Mouse (Mus musculus) midbrain, embryonic 13.5 days (tissue): Measurements from ENCODE around the gene Atp6v0d1. TPM values are rescaled to one million over a fixed set of nuclear protein-coding genes. Genes with fewer than 3 reads are reported as not detected.

Source experiments
- ATAC-seq: fragments of 200-750 bp; cut with Nextera tagmentation; 2 replicates; pipeline ENCODE4 v1.8.0; 2017; ENCODE audit warnings: mild to moderate bottlenecking, moderate TSS enrichment, moderate library complexity
- H3K27ac ChIP-seq: fragments of 300-500 bp; sonication (generic); 2 replicates; pipeline ENCODE4 v1.5.1; 2015; ENCODE audit warnings: inconsistent platforms, mild to moderate bottlenecking, moderate library complexity
- H3K27me3 ChIP-seq: fragments of 300-500 bp; sonication (generic); 2 replicates; pipeline ENCODE4 v1.6.1; 2015; ENCODE audit warnings: mild to moderate bottlenecking, inconsistent platforms
- H3K36me3 ChIP-seq: fragments of 300-500 bp; sonication (generic); 2 replicates; pipeline ENCODE4 v1.6.1; 2015; ENCODE audit warnings: mild to moderate bottlenecking, inconsistent platforms
- H3K4me1 ChIP-seq: fragments of 300-500 bp; sonication (generic); replicated peaks from 2 replicates; pipeline ENCODE4 v1.6.1; 2015; ENCODE audit warnings: inconsistent platforms
- H3K4me2 ChIP-seq: fragments of 300-500 bp; sonication (generic); replicated peaks from 2 replicates; pipeline ENCODE4 v1.6.1; 2015; ENCODE audit warnings: moderate library complexity, mild to moderate bottlenecking, inconsistent platforms
- H3K4me3 ChIP-seq: fragments of 300-500 bp; sonication (generic); replicated peaks from 2 replicates; pipeline ENCODE4 v1.5.1; 2015; ENCODE audit warnings: mild to moderate bottlenecking, inconsistent platforms
- H3K9ac ChIP-seq: fragments of 300-500 bp; sonication (generic); replicated peaks from 2 replicates; pipeline ENCODE4 v1.6.1; 2015; ENCODE audit warnings: mild to moderate bottlenecking, inconsistent platforms
- H3K9me3 ChIP-seq: fragments of 300-500 bp; sonication (generic); 2 replicates; pipeline ENCODE4 v1.6.1; 2016; ENCODE audit warnings: mild to moderate bottlenecking, inconsistent platforms
- WGBS: fragments of 180-500 bp; shearing (Covaris S2); methylation state at CpG from one replicate; pipeline ENCODE4 v1.1.7; 2015; 5-methylcytosine and 5-hydroxymethylcytosine counted together
- polyA plus RNA-seq: library from polyadenylated mRNA; unstranded; fragments of >200 nt; fragmentation: Nextera tagmentation; extraction: Ambion mirVana; gene quantifications from 2 replicates; pipeline ENCODE4 v1.2.1, GENCODE M21; 2015

Gene Atp6v0d1
- polyA plus RNA-seq, 1 experiment from 2014 or later: 177 TPM

- ATAC-seq: no peak
- H3K9ac ChIP-seq: no peak overlapping the region
- peaks cover 18% of the 10 kb centered on the region for H3K36me3 ChIP-seq
- WGBS: 88% methylated on average over 6 of the region's 6 CpGs
- H3K4me2 ChIP-seq: no peak overlapping the region
- no peak overlapping the region for H3K4me3 ChIP-seq
- no peaks in the 10 kb centered on the region for H3K9me3 ChIP-seq
- peaks cover 16% of the 10 kb centered on the region; the same call in 1 of the 2 replicates for H3K4me1 ChIP-seq
- no peaks in the 10 kb centered on the region for H3K27me3 ChIP-seq
- no peak overlapping the region for H3K27ac ChIP-seq
Observed at GRCm38 (mm10) chr8:105546384-105547350, 19.2 kb downstream of the Atp6v0d1 start.

GRCm38 (mm10) chr8:105545249-105545648, 20.6 kb downstream of the Atp6v0d1 start:
- no peak overlapping the region for H3K4me2 ChIP-seq
- no peak overlapping the region for H3K27ac ChIP-seq
- WGBS: 83% methylated on average over 3 of the region's 3 CpGs
- ATAC-seq: no peak
- no peaks in the 10 kb centered on the region for H3K27me3 ChIP-seq
- H3K9ac ChIP-seq: no peak overlapping the region
- peaks cover 18% of the 10 kb centered on the region for H3K36me3 ChIP-seq
- no peaks in the 10 kb centered on the region for H3K9me3 ChIP-seq
- peaks cover 16% of the 10 kb centered on the region; the same call in 1 of the 2 replicates for H3K4me1 ChIP-seq
- no peak overlapping the region for H3K4me3 ChIP-seq

GRCm38 (mm10) chr8:105544544-105545205, 21.2 kb downstream of the Atp6v0d1 start:
- Histone ChIP-seq H3K36me3 (peaks cover 13% of the 10 kb centered on the region), H3K9ac (no peak overlapping the region), H3K4me2 (no peak overlapping the region), H3K9me3 (no peaks in the 10 kb centered on the region), H3K27me3 (no peaks in the 10 kb centered on the region), H3K4me1 (peaks cover 16% of the 10 kb centered on the region; the same call in 1 of the 2 replicates), H3K4me3 (no peak overlapping the region), H3K27ac (no peak overlapping the region)
- no peak for ATAC-seq
- WGBS: 67% methylated on average over 7 of the region's 7 CpGs

GRCm38 (mm10) chr8:105543703-105544102, 22.1 kb downstream of the Atp6v0d1 start:
- 33% methylated on average over 1 of the region's 1 CpGs for WGBS
- Histone ChIP-seq H3K9me3 (no peaks in the 10 kb centered on the region), H3K4me1 (peaks cover 16% of the 10 kb centered on the region; the same call in 1 of the 2 replicates), H3K27ac (no peak overlapping the region), H3K27me3 (no peaks in the 10 kb centered on the region), H3K36me3 (peaks cover 22% of the 10 kb centered on the region), H3K4me2 (no peak overlapping the region), H3K4me3 (no peak overlapping the region), H3K9ac (no peak overlapping the region)
- ATAC-seq: no peak

- Histone ChIP-seq H3K4me2 (no peak overlapping the region), H3K9me3 (no peaks in the 10 kb centered on the region), H3K36me3 (peaks cover 31% of the 10 kb centered on the region), H3K4me3 (no peak overlapping the region), H3K9ac (no peak overlapping the region), H3K27ac (no peak overlapping the region), H3K27me3 (no peaks in the 10 kb centered on the region), H3K4me1 (peaks cover 16% of the 10 kb centered on the region; the same call in 1 of the 2 replicates)
- 95% methylated on average over 2 of the region's 2 CpGs for WGBS
- ATAC-seq: no peak
Observed at GRCm38 (mm10) chr8:105542808-105543207, 23.0 kb downstream of the Atp6v0d1 start.

GRCm38 (mm10) chr8:105542032-105542656, 23.7 kb downstream of the Atp6v0d1 start:
- Histone ChIP-seq H3K9ac (no peak overlapping the region), H3K27me3 (no peaks in the 10 kb centered on the region), H3K4me1 (peaks cover 16% of the 10 kb centered on the region; the same call in 1 of the 2 replicates), H3K4me3 (no peak overlapping the region), H3K9me3 (no peaks in the 10 kb centered on the region), H3K36me3 (peaks cover 37% of the 10 kb centered on the region), H3K27ac (no peak overlapping the region), H3K4me2 (no peak overlapping the region)
- ATAC-seq: no peak
- 86% methylated on average over 3 of the region's 3 CpGs for WGBS

GRCm38 (mm10) chr8:105538940-105539339, 26.9 kb downstream of the Atp6v0d1 start:
- Histone ChIP-seq H3K9ac (no peak overlapping the region), H3K4me2 (no peak overlapping the region), H3K9me3 (no peaks in the 10 kb centered on the region), H3K27me3 (no peaks in the 10 kb centered on the region), H3K27ac (no peak overlapping the region), H3K36me3 (peaks cover 62% of the 10 kb centered on the region), H3K4me1 (0 out of 2 replicates have a peak, but pooled peaks cover under 1% of the 10 kb centered on the region), H3K4me3 (no peak overlapping the region)
- WGBS: 90% methylated on average over 4 of the region's 4 CpGs
- ATAC-seq: no peak

- H3K36me3 ChIP-seq: peaks cover 62% of the 10 kb centered on the region
Observed at GRCm38 (mm10) chr8:105537011-105537677, 28.7 kb downstream of the Atp6v0d1 start.

GRCm38 (mm10) chr8:105536546-105536945, 29.3 kb downstream of the Atp6v0d1 start:
- H3K4me2 ChIP-seq: no peak overlapping the region
- H3K4me1 ChIP-seq: peaks cover 8% of the 10 kb centered on the region
- ATAC-seq: no peak
- H3K27me3 ChIP-seq: no peaks in the 10 kb centered on the region
- H3K27ac ChIP-seq: no peak overlapping the region
- H3K4me3 ChIP-seq: no peak overlapping the region
- 94% methylated on average over 3 of the region's 3 CpGs for WGBS
- no peaks in the 10 kb centered on the region for H3K9me3 ChIP-seq
- peaks cover 56% of the 10 kb centered on the region for H3K36me3 ChIP-seq
- H3K9ac ChIP-seq: no peak overlapping the region

More at GRCm38 (mm10) chr8:105537011-105537677, 28.7 kb downstream of the Atp6v0d1 start:
- no peak overlapping the region for H3K4me2 ChIP-seq
- H3K9me3 ChIP-seq: no peaks in the 10 kb centered on the region
- no peaks in the 10 kb centered on the region for H3K27me3 ChIP-seq
- no peak overlapping the region for H3K27ac ChIP-seq
- ATAC-seq: no peak
- no peak overlapping the region for H3K9ac ChIP-seq
- peaks cover 8% of the 10 kb centered on the region for H3K4me1 ChIP-seq
- H3K4me3 ChIP-seq: no peak overlapping the region
- whole genome bisulfite sequencing: 94% methylated on average over 6 of the region's 6 CpGs

- Histone ChIP-seq H3K27me3 (no peaks in the 10 kb centered on the region), H3K27ac (no peak overlapping the region), H3K4me3 (no peak overlapping the region), H3K4me1 (peaks cover 17% of the 10 kb centered on the region), H3K9me3 (no peaks in the 10 kb centered on the region), H3K4me2 (no peak overlapping the region), H3K36me3 (peaks cover 63% of the 10 kb centered on the region), H3K9ac (no peak overlapping the region; the same call in 1 of the 2 replicates)
- peak; percentile 71 for ATAC-seq
- 0% methylated on average over 1 of the region's 1 CpGs for WGBS
Observed at GRCm38 (mm10) chr8:105533892-105534329, 31.9 kb downstream of the Atp6v0d1 start.

GRCm38 (mm10) chr8:105533439-105533838, 32.4 kb downstream of the Atp6v0d1 start:
- 0 out of 2 replicates have a peak overlapping the region, but pooled peaks have one; percentile 27 for H3K27ac ChIP-seq
- H3K9me3 ChIP-seq: no peaks in the 10 kb centered on the region
- H3K4me2 ChIP-seq: no peak overlapping the region
- H3K9ac ChIP-seq: no peak overlapping the region; the same call in 1 of the 2 replicates
- peaks cover 63% of the 10 kb centered on the region for H3K36me3 ChIP-seq
- peaks cover 17% of the 10 kb centered on the region for H3K4me1 ChIP-seq
- H3K27me3 ChIP-seq: no peaks in the 10 kb centered on the region
- no peak overlapping the region for H3K4me3 ChIP-seq
- WGBS: 36% methylated on average over 2 of the region's 2 CpGs
- ATAC-seq: peak; percentile 51; the same call in 1 of the 2 replicates
